Mouse (Mus musculus) thymus, adult 2 months (tissue): ENCODE results near the gene Sec22a. TPM values are rescaled to one million over a fixed set of nuclear protein-coding genes. Genes with fewer than 3 reads are reported as not detected.

Experiments used
- DNase-seq: peaks from one replicate; pipeline ENCODE4 v3.0.0; 2021
- H3K27ac ChIP-seq: fragments of 200-500 bp; 2 replicates; pipeline ENCODE4 v1.5.1; 2012; ENCODE audit warnings: low read length, control low read depth; ENCODE audit not compliant: control insufficient read depth, insufficient read depth
- H3K27me3 ChIP-seq: fragments of 200-500 bp; 2 replicates; pipeline ENCODE4 v1.6.1; 2012; ENCODE audit warnings: mild to moderate bottlenecking, low read length, moderate library complexity, mixed read lengths; ENCODE audit not compliant: control insufficient read depth, insufficient read depth
- H3K36me3 ChIP-seq: fragments of 200-500 bp; 2 replicates; pipeline ENCODE4 v1.6.1; 2012; ENCODE audit warnings: mild to moderate bottlenecking, low read length, moderate library complexity; ENCODE audit not compliant: control insufficient read depth, insufficient read depth
- H3K4me1 ChIP-seq: fragments of 200-500 bp; replicated peaks from 2 replicates; pipeline ENCODE4 v1.6.1; 2012; ENCODE audit warnings: low read length; ENCODE audit not compliant: control insufficient read depth, insufficient read depth
- H3K4me3 ChIP-seq: fragments of 200-500 bp; 2 replicates; pipeline ENCODE4 v1.5.1; 2012; ENCODE audit warnings: mild to moderate bottlenecking, low read length, control low read depth, moderate library complexity; ENCODE audit not compliant: control insufficient read depth, insufficient read depth
- CTCF ChIP-seq: fragments of 200-500 bp; IDR thresholded peaks from 2 replicates; pipeline ENCODE4 v1.5.1; 2012; ENCODE audit warnings: mild to moderate bottlenecking, control low read depth, low read length, moderate library complexity, borderline replicate concordance; ENCODE audit not compliant: control insufficient read depth, poor library complexity, insufficient read depth; ENCODE audit errors: extremely low read depth
- POLR2A ChIP-seq: fragments of 200-500 bp; IDR thresholded peaks from 2 replicates; pipeline ENCODE4 v1.6.1; 2012; ENCODE audit warnings: mild to moderate bottlenecking, low read length, control low read depth, moderate library complexity; ENCODE audit not compliant: control insufficient read depth, poor library complexity, insufficient read depth; ENCODE audit errors: extremely low read depth
- WGBS: fragments of 180-500 bp; shearing (Covaris S2); methylation state at CpG from one replicate; pipeline ENCODE4 v1.1.7; 2018; 5-methylcytosine and 5-hydroxymethylcytosine counted together
- polyA plus RNA-seq: library from polyadenylated mRNA; depleted of rRNA; stranded (reverse); fragments of >200 nt; gene quantifications from 2 replicates; pipeline ENCODE4 v1.2.3, GENCODE M21; 2012

Gene Sec22a
- polyA plus RNA-seq, 1 experiment, result 11.1 TPM

DNA sequence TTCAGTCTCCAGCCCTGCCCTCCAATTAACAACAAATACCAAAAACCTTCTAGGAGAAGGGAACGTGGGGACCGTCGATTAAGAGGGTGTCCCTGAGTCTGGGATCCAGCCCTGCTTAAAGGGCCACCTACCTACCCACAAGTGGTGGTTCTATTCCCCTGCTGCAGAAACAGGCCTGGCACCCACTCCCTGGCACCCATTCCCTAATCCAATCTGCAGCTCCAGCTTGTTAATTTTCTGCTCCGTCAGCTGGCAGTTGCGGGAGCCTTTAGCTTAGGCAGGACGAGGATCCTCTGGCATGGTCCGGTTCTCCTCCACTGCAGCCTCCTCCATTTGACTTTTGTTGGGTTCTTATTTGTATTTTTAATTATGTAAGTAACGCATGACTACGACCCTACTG is 39.6 kb upstream of the Sec22a start:
- Histone ChIP-seq H3K27me3 (no peaks in the 10 kb centered on the region), H3K27ac (0 out of 2 replicates have a peak overlapping the region, but pooled peaks have one; percentile 15), H3K4me3 (no peak overlapping the region), H3K4me1 (no peaks in the 10 kb centered on the region), H3K36me3 (no peaks in the 10 kb centered on the region)
- no peak for DNase-seq
- TF ChIP-seq CTCF (no peak), POLR2A (no peak)
- 97% methylated on average over 9 of the region's 9 CpGs for WGBS

DNA sequence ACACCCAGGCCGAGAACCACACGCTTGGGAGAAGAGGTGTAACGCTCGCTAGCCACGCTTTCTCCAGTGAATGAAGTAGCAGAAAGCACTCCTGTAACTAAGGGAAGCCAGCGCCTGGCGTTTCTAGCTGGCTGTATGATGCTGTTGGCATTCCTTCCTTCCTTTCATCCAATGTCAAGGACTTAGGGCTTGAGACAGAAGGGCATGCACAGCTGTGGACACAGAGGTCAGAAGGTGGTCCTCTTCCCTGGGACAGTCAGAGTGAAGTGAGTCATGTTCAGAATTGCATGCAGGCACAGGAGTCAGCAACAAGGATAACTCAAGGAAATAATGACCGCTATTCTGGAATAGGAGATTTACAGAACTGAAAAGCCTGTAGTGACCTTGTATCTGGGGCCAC is 29.1 kb upstream of the Sec22a start:
- DNase-seq, result no peak
- WGBS, result 90% methylated on average over 8 of the region's 8 CpGs
- no peak overlapping the region for H3K4me3 ChIP-seq
- H3K27ac ChIP-seq, result no peak overlapping the region
- H3K27me3 ChIP-seq, result no peaks in the 10 kb centered on the region
- TF ChIP-seq POLR2A, result no peak
- no peak for TF ChIP-seq CTCF
- H3K4me1 ChIP-seq, result no peaks in the 10 kb centered on the region
- no peaks in the 10 kb centered on the region for H3K36me3 ChIP-seq

DNA sequence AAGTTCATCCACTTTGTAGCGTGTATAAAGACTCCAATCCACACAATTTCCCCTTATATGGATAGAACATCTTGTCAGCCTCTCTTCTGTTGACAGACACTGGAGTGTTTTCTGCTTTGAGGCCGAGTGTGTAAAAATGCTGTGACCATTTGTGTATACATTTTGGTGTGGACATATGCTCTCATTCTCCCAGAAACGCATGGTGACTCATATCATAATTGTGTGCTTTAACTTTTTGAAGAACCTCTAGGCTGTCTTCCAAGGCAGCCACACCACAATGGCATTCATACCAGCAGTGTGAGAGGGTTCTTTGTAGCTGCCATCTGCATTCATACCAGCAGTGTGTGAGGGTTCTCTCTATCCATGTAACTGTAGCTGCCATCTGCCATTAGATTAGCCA is 21.9 kb upstream of the Sec22a start:
- Histone ChIP-seq H3K4me3 (no peak overlapping the region), H3K27me3 (no peaks in the 10 kb centered on the region), H3K27ac (no peak overlapping the region), H3K4me1 (no peaks in the 10 kb centered on the region), H3K36me3 (no peaks in the 10 kb centered on the region)
- 93% methylated on average over 3 of the region's 3 CpGs for WGBS
- DNase-seq, result no peak
- TF ChIP-seq CTCF (no peak), POLR2A (no peak)

DNA sequence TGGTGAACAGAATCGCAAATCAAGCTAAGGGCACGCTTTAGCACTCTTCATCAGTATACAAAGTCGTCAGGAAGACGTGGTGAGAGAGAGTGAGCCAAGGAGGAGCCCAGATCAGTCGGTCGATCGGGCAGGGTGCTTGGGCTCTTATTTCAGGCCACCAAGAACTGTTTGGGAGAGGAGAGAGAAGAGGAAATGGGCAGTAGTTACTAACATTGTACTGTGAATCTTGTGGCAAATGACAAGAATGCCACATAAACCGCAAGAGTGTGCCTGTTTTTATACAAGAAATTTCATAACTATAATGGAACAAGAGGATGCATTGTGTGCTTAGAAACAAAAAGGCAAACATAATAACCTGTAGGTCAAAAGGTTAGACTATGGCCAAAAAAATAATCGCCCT is 16.3 kb upstream of the Sec22a start:
- H3K4me3 ChIP-seq, result no peak overlapping the region
- no peaks in the 10 kb centered on the region; the same call in 1 of the 2 replicates for H3K27me3 ChIP-seq
- no peaks in the 10 kb centered on the region for H3K36me3 ChIP-seq
- H3K4me1 ChIP-seq, result no peaks in the 10 kb centered on the region
- no peak for DNase-seq
- WGBS, result 73% methylated on average over 9 of the region's 9 CpGs
- H3K27ac ChIP-seq, result no peak overlapping the region
- no peak for TF ChIP-seq CTCF
- no peak for TF ChIP-seq POLR2A

DNA sequence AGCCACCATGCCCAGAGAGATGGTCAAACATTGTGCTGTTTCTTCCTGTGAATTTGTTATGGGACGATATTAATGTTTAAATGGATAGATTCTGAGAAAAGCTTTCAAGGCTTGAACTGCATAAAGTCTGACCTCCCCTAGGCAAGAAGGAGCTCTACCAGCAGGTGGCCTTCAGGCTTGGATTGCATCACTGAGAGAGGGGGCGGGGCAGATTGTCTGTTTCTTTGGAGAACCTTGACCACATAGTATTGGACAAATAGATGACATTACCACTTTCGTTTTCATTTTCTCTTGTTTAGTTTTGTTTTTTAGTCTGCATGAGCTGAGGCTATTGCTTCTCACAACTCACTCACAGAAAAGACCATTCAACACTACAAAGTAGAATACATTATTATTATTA is 15.6 kb upstream of the Sec22a start:
- H3K36me3 ChIP-seq, result no peaks in the 10 kb centered on the region
- no peak for TF ChIP-seq CTCF
- TF ChIP-seq POLR2A, result no peak
- H3K27ac ChIP-seq, result no peak overlapping the region
- H3K4me1 ChIP-seq, result no peaks in the 10 kb centered on the region
- H3K4me3 ChIP-seq, result no peak overlapping the region
- no peaks in the 10 kb centered on the region; the same call in 1 of the 2 replicates for H3K27me3 ChIP-seq
- WGBS, result 82% methylated on average over 3 of the region's 3 CpGs
- DNase-seq, result no peak

DNA sequence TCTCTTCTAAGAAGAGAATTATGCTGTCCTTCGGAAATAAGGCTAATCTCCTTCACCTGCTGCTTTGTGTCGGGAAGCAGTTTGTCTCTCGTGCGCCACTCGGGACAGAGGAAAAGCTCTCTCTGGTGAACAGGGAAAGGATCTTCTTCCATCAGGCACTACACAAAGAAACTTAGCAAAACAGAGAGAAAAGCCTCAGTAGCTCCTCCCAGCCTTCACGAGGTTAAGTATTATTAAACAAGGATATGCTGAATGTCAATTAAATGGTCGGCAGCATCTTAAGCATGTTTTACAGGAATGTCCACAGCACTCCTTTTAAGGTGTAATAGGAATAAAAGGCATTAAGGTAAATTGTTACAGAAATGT is 328 bp upstream of the Sec22a start:
- Histone ChIP-seq H3K4me3 (peak overlapping the region; percentile 30), H3K36me3 (no peaks in the 10 kb centered on the region), H3K4me1 (peaks cover 5% of the 10 kb centered on the region), H3K27me3 (no peaks in the 10 kb centered on the region), H3K27ac (no peak overlapping the region)
- DNase-seq, result no peak
- WGBS, result under 1% methylated on average over 7 of the region's 7 CpGs
- no peak for TF ChIP-seq CTCF
- no peak; the same call in 1 of the 2 replicates for TF ChIP-seq POLR2A

DNA sequence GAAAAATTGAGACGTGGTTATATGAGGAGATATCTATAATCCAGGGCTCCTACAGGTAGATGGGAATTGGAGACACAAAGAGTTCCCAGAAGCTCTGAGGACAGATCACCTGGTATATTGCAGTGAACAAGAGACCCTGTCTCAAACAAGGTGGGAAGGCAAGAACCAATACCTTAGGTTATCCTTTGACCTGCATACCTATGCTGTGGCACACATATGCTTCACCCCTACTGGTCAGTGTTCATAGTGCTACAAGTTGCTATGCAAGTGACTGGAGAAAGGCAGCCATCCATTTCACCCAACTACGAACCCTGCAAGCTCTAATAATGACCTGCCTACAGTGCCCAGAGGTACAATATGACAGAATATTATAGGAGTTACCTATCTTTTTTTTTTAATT is 1.5 kb downstream of the Sec22a start:
- Histone ChIP-seq H3K36me3 (no peaks in the 10 kb centered on the region), H3K27ac (no peak overlapping the region), H3K4me1 (peaks cover 5% of the 10 kb centered on the region), H3K4me3 (no peak overlapping the region), H3K27me3 (no peaks in the 10 kb centered on the region)
- no peak for TF ChIP-seq CTCF
- no peak for TF ChIP-seq POLR2A
- DNase-seq, result no peak
- WGBS, result 98% methylated on average over 2 of the region's 2 CpGs
